Comparison of ENCODE assay signal across 8 mouse cellular contexts in the genomic region with DNA sequence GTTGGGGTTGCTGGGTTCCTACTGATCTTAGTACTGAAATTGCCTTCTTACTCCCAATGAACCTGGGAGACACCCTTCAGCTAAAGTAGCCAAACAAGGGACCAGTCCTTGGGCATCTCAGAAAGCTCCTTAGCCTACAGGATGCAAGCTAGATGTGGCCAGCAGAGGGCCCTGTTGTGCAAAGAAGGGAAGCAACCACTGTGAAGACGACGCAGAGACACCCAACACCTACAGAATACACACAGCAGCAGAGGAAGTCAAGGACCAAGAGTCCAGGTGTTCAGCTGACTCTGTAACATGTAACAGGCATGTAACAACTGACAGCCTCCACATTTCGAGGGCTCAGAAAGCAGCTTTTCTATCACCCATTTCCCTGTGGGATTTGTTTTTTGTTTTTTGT. TPM values are rescaled to one million over a fixed set of nuclear protein-coding genes. Genes with fewer than 3 reads are reported as not detected.
DNase-seq lines count a peak whose midpoint lies in the region; ATAC-seq and TF ChIP-seq lines count a peak whose summit lies in the region.

No protein-coding gene starts in this region.

- H3K27me3 ChIP-seq in cerebellum, adult 2 months (ENCODE audit: control insufficient read depth, insufficient read depth, low read length), result no peaks in the 10 kb centered on the region
- H3K27me3 ChIP-seq in neural tube, embryonic 15.5 days (replicated peaks), result no peaks in the 10 kb centered on the region
- H3K27me3 ChIP-seq in lung, embryonic 14.5 days (ENCODE audit: insufficient read depth, low read length), result no peaks in the 10 kb centered on the region

- no peaks in the 10 kb centered on the region for H3K36me3 ChIP-seq in neural tube, embryonic 15.5 days
- H3K36me3 ChIP-seq in lung, embryonic 14.5 days (ENCODE audit: insufficient read depth), result no peaks in the 10 kb centered on the region

- no peak overlapping the region for H3K4me2 ChIP-seq in neural tube, embryonic 15.5 days
- no peak overlapping the region for H3K4me2 ChIP-seq in lung, embryonic 14.5 days

- TF ChIP-seq CTCF in cerebellum, adult 2 months (IDR thresholded peaks at IDR 0.05; ENCODE audit: borderline replicate concordance, insufficient read depth, low read depth, low read length), result peak; percentile 53; the same call in 1 of the 2 replicates
- TF ChIP-seq CTCF in brain, embryonic 14.5 days (IDR thresholded peaks at IDR 0.05; ENCODE audit: borderline replicate concordance, extremely low read depth, insufficient read depth, insufficient read length), result peak; percentile 53; the same call in 1 of the 2 replicates
- peak; percentile 71 for TF ChIP-seq CTCF in lung, embryonic 14.5 days (IDR thresholded peaks at IDR 0.05; ENCODE audit: low read depth)

- H3K9ac ChIP-seq in neural tube, embryonic 15.5 days (replicated peaks), result no peak overlapping the region
- H3K9ac ChIP-seq in lung, embryonic 14.5 days, result no peak overlapping the region

- DNase-seq in cerebellum, adult 2 months, result peak; percentile 34 to 61
- DNase-seq in cerebellum, adult 9-11 months, result no peak
- DNase-seq in neural tube, embryonic 10.5 days (ENCODE audit: extremely low spot score, low spot score), result peak; percentile 25
- DNase-seq in brain, embryonic 14.5 days (ENCODE audit: low read depth), result peak; percentile 35
- DNase-seq in gastrocnemius, postnatal 36 days, result peak; percentile 44 to 56
- peak; percentile 73 for DNase-seq in lung, embryonic 14.5 days
- peak; percentile 74 to 79 for DNase-seq in spleen, postnatal 36 days (ENCODE audit: low spot score in 2 of 2)

- H3K4me1 ChIP-seq in cerebellum, adult 2 months (ENCODE audit: control insufficient read depth, insufficient read depth, low read length), result no peaks in the 10 kb centered on the region; the same call in 1 of the 2 replicates
- no peaks in the 10 kb centered on the region for H3K4me1 ChIP-seq in neural tube, embryonic 15.5 days
- H3K4me1 ChIP-seq in lung, embryonic 14.5 days (ENCODE audit: insufficient read depth), result no peaks in the 10 kb centered on the region

- TF ChIP-seq POLR2A in cerebellum, adult 2 months (IDR thresholded peaks at IDR 0.05; ENCODE audit: borderline replicate concordance, insufficient read depth, low read length), result no peak
- no peak for TF ChIP-seq POLR2A in brain, embryonic 14.5 days (IDR thresholded peaks at IDR 0.05; ENCODE audit: borderline replicate concordance, extremely low read depth, insufficient read depth, insufficient read length, poor library complexity, severe bottlenecking)

- no peak for ATAC-seq in neural tube, embryonic 15.5 days (ENCODE audit: low FRiP score)
- no peak for ATAC-seq in lung, embryonic 14.5 days (ENCODE audit: insufficient read depth)

- no peak overlapping the region for H3K27ac ChIP-seq in cerebellum, adult 2 months (ENCODE audit: insufficient read depth, low read length)
- H3K27ac ChIP-seq in neural tube, embryonic 15.5 days (replicated peaks), result no peak overlapping the region
- H3K27ac ChIP-seq in lung, embryonic 14.5 days (ENCODE audit: low read depth), result no peak overlapping the region

- H3K9me3 ChIP-seq in neural tube, embryonic 15.5 days (replicated peaks), result no peaks in the 10 kb centered on the region
- no peaks in the 10 kb centered on the region for H3K9me3 ChIP-seq in lung, embryonic 14.5 days (ENCODE audit: low read depth, low read length)

- intact Hi-C loops in gastrocnemius, postnatal 36 days (cut with DNase I), result loop anchor here (1.0 kb wide), 1 partner anchor 32 kb away; no protein-coding TSS in a partner anchor

- H3K4me3 ChIP-seq in cerebellum, adult 2 months (replicated peaks; ENCODE audit: insufficient read depth, low read depth, low read length), result no peak overlapping the region
- H3K4me3 ChIP-seq in neural tube, embryonic 15.5 days (replicated peaks), result no peak overlapping the region
- H3K4me3 ChIP-seq in lung, embryonic 14.5 days (ENCODE audit: low read depth, low read length), result no peak overlapping the region

- 66% methylated on average over 3 of the region's 3 CpGs for WGBS in cerebellum, adult 2 months
- 41% methylated on average over 3 of the region's 3 CpGs for WGBS in neural tube, embryonic 15.5 days
- WGBS in lung, embryonic 14.5 days, result 48% methylated on average over 3 of the region's 3 CpGs

RNA-seq across cellular contexts. Expression of a gene that starts 16.8 kb away (rescaled TPM):
- 32.1 and 32.7 TPM in 2 replicates for polyA plus RNA-seq in cerebellum, adult 2 months (2012; rRNA removed)
- 109 and 121 TPM in 2 replicates for polyA plus RNA-seq in neural tube, embryonic 15.5 days (2015; fragmentation: Nextera tagmentation; extraction: Ambion mirVana)
- 56.5 and 72.5 TPM in 2 replicates for polyA plus RNA-seq in brain, embryonic 14.5 days (2012; rRNA removed)
- 10 to 100 TPM; 10.1 to 10.7 TPM for total RNA-seq in gastrocnemius, postnatal 36 days (2021)
- 50.9 and 51.8 TPM in 2 replicates for polyA plus RNA-seq in lung, embryonic 14.5 days (2014; fragmentation: Nextera tagmentation; extraction: Ambion mirVana)
